Mouse (Mus musculus): ENCODE results near the gene Eif2d. TPM values are rescaled to one million over a fixed set of nuclear protein-coding genes. Genes with fewer than 3 reads are reported as not detected.
"Not testable (repeated sequence)": the region's sequence is repeated elsewhere in the genome, so short reads cannot be mapped to it uniquely, and the experiment has no call there.

The Eif2d gene
- polyA plus RNA-seq, 2 experiments from 2014 or later = 52.0 to 75.1 TPM

GRCm38 (mm10) chr1:131139102-131140095 is 13.6 kb upstream of the Eif2d start:
- no peak for ATAC-seq

- no peak for ATAC-seq
These were observed 11.5 kb upstream of the Eif2d start for GRCm38 (mm10) chr1:131141449-131141848.

DNA sequence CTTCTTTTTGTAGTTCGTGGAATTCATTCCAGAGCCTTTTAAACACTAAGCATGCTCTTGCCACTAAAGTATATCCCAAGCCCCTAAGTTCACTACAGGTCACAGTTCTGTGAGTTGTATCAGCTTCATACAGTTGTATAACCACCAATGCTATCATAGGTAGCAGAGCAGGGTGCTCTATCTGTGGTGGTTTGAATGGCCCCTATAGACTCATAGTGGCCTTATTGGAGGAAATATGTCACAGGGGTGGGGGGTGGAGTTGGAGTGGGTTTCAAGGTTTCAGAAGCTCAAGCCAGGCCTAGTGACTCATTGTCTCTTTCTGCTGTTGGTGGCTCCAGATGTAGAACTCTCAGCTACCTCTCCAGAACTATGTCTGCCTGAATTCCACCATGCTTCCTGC is 10.5 kb upstream of the Eif2d start:
- ATAC-seq = no peak

DNA sequence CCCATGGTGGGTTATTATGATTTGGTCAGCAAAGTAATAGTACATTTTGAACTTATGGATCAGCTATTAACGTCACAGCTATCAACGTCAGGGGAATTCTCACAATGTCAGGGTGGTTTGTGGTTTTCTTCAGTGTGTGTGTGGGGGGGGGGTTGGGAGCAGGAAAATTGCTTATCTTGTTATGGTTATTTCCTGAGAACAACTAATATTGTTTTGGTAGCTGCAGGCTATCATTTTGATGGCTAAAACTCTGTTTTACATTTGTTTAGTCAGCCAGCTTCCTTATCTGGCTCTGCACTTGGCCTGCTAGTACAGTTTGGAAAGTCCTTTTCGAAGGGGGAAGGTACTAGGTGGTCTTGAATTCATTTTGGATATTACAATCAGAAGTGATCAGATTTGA is 7.8 kb upstream of the Eif2d start:
- not testable (repeated sequence) for ATAC-seq

DNA sequence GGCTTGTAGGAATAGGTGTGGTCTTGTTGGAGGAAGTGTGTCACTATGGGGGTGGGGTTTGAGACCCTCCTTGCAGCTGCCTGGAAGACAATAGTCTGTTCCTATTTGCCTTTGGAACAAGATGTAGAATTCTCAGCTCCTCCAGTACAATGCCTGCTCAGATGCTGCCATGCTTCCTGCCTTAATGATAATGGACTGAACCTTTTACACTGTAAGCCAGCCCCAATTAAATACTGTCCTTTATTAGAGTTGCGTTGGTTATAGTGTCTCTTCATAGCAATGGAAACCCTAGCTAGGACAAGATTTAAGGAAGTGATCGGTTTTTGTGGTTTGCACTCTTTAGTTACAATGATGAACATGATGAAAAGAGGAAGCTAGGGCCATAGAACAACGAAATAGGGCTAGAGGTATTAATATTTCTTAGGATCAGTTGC is 6.8 kb upstream of the Eif2d start:
- no peak for ATAC-seq

GRCm38 (mm10) chr1:131149496-131149895 is 3.5 kb upstream of the Eif2d start:
- ATAC-seq = no peak

DNA sequence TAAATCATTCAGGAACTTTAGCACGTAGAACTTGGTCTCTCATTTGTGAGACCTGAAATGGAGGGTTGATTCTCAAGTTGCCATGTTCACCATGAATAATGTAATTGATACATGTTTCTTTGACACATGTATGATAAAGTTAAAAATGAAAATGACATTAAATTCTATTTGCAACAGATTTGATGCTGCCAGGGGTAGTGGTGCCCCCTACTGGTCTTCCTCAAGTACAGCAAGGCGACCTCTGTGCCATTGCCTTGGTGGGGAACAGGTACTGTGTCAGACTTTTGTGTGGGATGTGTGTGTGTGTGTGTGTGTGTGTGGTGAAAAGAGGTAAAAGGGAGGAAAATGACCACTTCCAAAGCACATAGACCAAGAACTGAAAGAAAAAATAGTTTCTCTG is 2.5 kb downstream of the Eif2d start:
- peak; percentile 26 for ATAC-seq

DNA sequence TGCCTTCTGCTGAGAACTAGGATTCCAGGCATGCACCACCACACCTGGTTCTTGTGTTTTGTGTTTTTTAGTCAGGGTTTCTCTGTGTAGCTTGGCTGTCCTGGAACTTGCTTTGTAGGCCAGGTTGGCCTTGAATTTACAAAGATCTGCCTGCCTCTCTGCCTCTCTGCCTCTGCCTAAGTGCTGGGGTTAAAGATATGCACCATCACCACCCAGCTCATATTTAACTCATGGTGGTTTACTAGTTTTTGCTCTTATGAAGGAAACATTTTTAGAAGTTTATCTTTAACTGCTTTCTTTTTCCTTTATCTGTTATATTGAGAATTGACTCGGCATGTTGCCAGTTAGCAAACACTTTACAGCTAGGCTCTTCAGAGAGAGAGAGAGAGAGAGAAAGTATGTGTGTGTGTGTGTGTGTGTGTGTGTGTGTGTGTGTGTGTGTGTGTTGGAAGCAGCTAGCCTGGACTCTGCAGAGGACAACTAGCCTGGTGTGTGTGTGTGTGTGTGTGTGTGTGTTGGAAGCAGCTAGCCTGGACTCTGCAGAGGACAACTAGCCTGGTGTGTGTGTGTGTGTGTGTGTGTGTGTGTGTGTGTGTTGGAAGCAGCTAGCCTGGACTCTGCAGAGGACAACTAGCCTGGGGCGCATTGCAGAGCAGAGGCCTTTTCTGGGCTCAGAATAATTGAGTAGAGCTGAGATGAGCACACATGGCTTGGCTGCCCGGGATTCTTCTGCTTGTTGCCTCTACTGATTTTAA is 6.8 kb downstream of the Eif2d start:
- not testable (repeated sequence) for ATAC-seq

DNA sequence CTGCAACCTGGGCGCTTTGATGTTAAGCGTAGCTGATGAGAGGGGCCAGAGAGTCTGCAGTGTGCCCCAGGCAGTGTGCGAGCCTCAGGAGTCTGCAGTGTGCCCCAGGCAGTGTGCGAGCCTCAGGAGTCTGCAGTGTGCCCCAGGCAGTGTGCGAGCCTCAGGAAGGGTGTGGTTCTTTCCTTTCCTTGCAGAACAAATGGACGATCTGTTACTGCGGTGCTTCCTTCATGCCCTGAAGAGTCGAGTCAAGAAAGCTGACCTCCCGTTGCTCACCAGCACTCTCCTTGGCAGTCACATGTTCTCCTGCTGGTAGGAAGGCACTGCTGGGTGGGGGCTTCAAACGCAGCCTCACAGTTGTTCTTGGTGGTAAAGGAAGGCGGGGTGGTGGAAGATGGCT is 8.1 kb downstream of the Eif2d start:
- no peak for ATAC-seq

- no peak for ATAC-seq
These were observed 11.4 kb downstream of the Eif2d start for GRCm38 (mm10) chr1:131164427-131164826.

- no peak for ATAC-seq
These were observed 14.6 kb downstream of the Eif2d start for GRCm38 (mm10) chr1:131167612-131168011.

- ATAC-seq = no peak
These were observed 20.0 kb downstream of the Eif2d start for GRCm38 (mm10) chr1:131173001-131173400.

GRCm38 (mm10) chr1:131173809-131174208 is 20.8 kb downstream of the Eif2d start:
- ATAC-seq = no peak

DNA sequence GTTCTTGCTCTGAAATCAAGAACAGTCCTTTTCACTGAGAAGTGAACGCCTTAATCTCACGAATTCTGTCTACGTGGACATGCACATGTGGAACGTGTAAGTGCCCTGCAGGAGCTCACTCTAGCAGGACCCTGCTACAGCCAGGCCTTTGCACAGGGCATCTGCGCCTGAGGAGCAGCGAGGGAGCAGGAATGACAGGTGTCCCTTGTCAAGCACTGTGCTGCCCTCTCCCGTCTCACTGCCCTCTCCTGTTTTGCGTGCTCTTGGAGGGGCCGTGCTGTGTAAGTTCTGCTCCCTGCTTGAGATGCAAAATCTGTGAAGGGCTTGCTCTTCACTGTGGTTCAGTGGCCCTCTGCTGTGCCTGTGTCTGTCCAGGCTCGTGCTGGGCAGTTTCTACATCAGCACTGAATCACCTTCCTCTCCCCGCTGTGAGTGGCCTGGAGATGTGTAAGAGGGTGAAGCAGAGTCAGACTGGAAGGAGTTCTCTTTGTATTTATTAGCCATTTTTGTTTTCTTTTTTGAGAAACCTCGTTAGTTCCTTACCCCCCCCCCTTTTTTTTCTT is 21.4 kb downstream of the Eif2d start:
- ATAC-seq = no peak

- no peak for ATAC-seq
These were observed 22.2 kb downstream of the Eif2d start for GRCm38 (mm10) chr1:131175189-131175588.

DNA sequence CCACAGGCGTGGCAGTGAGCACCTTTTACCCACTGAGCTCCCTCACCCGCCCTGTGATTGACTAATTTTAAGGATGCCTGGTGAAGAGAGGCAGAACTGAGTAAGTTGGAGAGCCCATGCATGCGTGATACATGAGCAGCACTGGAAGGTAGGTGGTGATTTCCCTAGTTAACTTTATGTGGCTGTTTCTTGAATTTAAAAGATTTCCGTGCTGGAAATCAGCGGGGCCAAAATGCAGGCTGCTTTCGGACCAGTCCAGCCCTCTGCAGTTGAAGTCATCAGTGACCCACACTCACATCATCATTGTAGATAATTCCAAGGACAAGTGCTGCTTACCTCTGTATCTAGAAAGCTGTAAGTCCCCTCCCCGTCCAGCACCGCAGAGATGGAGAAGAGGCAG is 22.8 kb downstream of the Eif2d start:
- ATAC-seq = no peak

GRCm38 (mm10) chr1:131177249-131177648 is 24.3 kb downstream of the Eif2d start:
- no peak for ATAC-seq

- ATAC-seq = no peak
These were observed 25.1 kb downstream of the Eif2d start for GRCm38 (mm10) chr1:131178083-131178482.

DNA sequence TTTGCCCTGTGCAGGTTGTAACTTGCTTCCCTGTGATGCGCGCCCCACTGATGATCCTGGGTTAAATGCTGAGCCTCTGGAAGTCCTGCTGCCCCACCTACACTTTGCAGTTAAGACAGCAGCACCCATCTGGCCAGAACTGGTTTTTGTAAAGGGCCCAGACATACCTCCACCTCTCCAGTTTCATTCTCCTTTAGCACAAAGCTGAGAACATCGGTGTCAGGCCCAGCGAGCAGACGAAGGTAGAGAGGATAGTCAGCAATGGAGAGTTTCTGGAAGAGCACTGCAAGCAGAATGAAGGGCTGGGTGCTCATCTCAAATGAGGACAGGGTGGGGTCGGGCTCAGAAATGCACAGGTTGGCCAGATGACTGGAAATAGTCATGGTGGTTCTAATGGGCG is 27.4 kb downstream of the Eif2d start:
- no peak for ATAC-seq

- ATAC-seq = peak; percentile 64
These were observed 28.9 kb downstream of the Eif2d start for GRCm38 (mm10) chr1:131181642-131182527.

DNA sequence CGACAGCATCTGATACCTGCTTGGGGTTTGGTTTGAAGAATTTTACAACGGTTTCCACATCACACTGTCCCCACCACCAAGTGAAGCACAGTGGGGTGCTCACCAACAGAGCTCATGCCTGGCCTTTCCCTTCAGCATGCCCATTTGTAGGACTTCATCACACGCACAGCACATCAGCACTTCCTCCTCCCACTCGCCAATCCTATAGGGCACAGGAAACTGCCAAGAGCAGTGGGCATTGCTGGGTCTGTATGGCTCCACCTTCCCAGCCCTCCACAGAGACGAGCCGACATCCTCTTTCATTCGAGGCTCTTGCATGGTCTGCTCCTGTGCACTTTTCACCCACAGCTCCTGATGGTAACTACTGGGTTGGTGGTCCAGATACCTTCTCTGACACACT is 30.2 kb downstream of the Eif2d start:
- ATAC-seq = peak; percentile 35

All from CD4-positive, CD25-positive, alpha-beta regulatory T cell, adult 4 months (primary cell).